Mouse (Mus musculus) limb, embryonic 10.5 days (tissue): ENCODE measurements around the gene Aff3. TPM values are rescaled to one million over a fixed set of nuclear protein-coding genes. Genes with fewer than 3 reads are reported as not detected.

Experiments
- DNase-seq: peaks from one replicate; pipeline ENCODE4 v3.0.0-alpha.2; 2017; ENCODE audit warnings: low spot score
- H3K27ac ChIP-seq: fragments of 300-500 bp; sonication (generic); 2 replicates; pipeline ENCODE4 v1.5.1; 2016; ENCODE audit warnings: mild to moderate bottlenecking
- H3K27me3 ChIP-seq: fragments of 300-500 bp; sonication (generic); 2 replicates; pipeline ENCODE4 v1.6.1; 2016; ENCODE audit warnings: low read depth, mild to moderate bottlenecking; ENCODE audit not compliant: poor library complexity, severe bottlenecking
- H3K36me3 ChIP-seq: fragments of 300-500 bp; sonication (generic); 2 replicates; pipeline ENCODE4 v1.6.1; 2016; ENCODE audit warnings: mild to moderate bottlenecking, moderate library complexity
- H3K4me1 ChIP-seq: fragments of 300-500 bp; sonication (generic); 2 replicates; pipeline ENCODE4 v1.6.1; 2016
- H3K4me3 ChIP-seq: fragments of 300-500 bp; sonication (generic); 2 replicates; pipeline ENCODE4 v1.5.1; 2016; ENCODE audit warnings: mild to moderate bottlenecking, moderate library complexity
- H3K9me3 ChIP-seq: fragments of 300-500 bp; sonication (generic); replicated peaks from 2 replicates; pipeline ENCODE4 v1.6.1; 2016; ENCODE audit warnings: mild to moderate bottlenecking
- whole genome bisulfite sequencing: fragments of 180-500 bp; shearing (Covaris S2); methylation state at CpG from one replicate; pipeline ENCODE4 v1.1.7; 2016; 5-methylcytosine and 5-hydroxymethylcytosine counted together
- polyA plus RNA-seq: library from polyadenylated mRNA; unstranded; fragments of >200 nt; fragmentation: Nextera tagmentation; extraction: Ambion mirVana; gene quantifications from 2 replicates; pipeline ENCODE4 v1.2.1, GENCODE M21; 2016

Gene Aff3
- polyA plus RNA-seq, 1 experiment from 2014 or later = 38.8 TPM

GRCm38 (mm10) chr1:38320126-38320970 lies 344.4 kb downstream of the Aff3 start:
- H3K27ac ChIP-seq = no peak overlapping the region
- WGBS = 87% methylated on average over 16 of the region's 16 CpGs
- no peak for DNase-seq
- H3K9me3 ChIP-seq = no peaks in the 10 kb centered on the region
- H3K4me1 ChIP-seq = no peaks in the 10 kb centered on the region
- H3K36me3 ChIP-seq = peaks cover 48% of the 10 kb centered on the region
- no peak overlapping the region for H3K4me3 ChIP-seq
- H3K27me3 ChIP-seq = no peaks in the 10 kb centered on the region

- 90% methylated on average over 2 of the region's 2 CpGs for WGBS
- Histone ChIP-seq H3K27me3 (no peaks in the 10 kb centered on the region), H3K4me3 (no peak overlapping the region), H3K27ac (no peak overlapping the region), H3K36me3 (peaks cover 54% of the 10 kb centered on the region), H3K4me1 (no peaks in the 10 kb centered on the region), H3K9me3 (no peaks in the 10 kb centered on the region)
- DNase-seq = no peak
Measured at GRCm38 (mm10) chr1:38318614-38319013, 346.1 kb downstream of the Aff3 start.

- no peak overlapping the region for H3K27ac ChIP-seq
- 82% methylated on average over 4 of the region's 4 CpGs for WGBS
- no peaks in the 10 kb centered on the region for H3K27me3 ChIP-seq
- H3K4me1 ChIP-seq = no peaks in the 10 kb centered on the region
- H3K9me3 ChIP-seq = no peaks in the 10 kb centered on the region
- no peak overlapping the region for H3K4me3 ChIP-seq
- no peak for DNase-seq
- H3K36me3 ChIP-seq = peaks cover 56% of the 10 kb centered on the region
Measured at GRCm38 (mm10) chr1:38315992-38316391, 348.8 kb downstream of the Aff3 start.

GRCm38 (mm10) chr1:38310496-38310895 lies 354.3 kb downstream of the Aff3 start:
- 92% methylated on average over 8 of the region's 8 CpGs for WGBS
- Histone ChIP-seq H3K36me3 (peaks cover 40% of the 10 kb centered on the region), H3K4me1 (peaks cover 22% of the 10 kb centered on the region), H3K9me3 (no peaks in the 10 kb centered on the region), H3K27ac (no peak overlapping the region), H3K27me3 (no peaks in the 10 kb centered on the region), H3K4me3 (no peak overlapping the region)
- DNase-seq = no peak

- Histone ChIP-seq H3K27ac (no peak overlapping the region), H3K4me1 (peaks cover 22% of the 10 kb centered on the region), H3K36me3 (peaks cover 39% of the 10 kb centered on the region), H3K9me3 (no peaks in the 10 kb centered on the region), H3K4me3 (no peak overlapping the region), H3K27me3 (no peaks in the 10 kb centered on the region)
- no peak for DNase-seq
- 95% methylated on average over 4 of the region's 4 CpGs for WGBS
Measured at GRCm38 (mm10) chr1:38310076-38310475, 354.7 kb downstream of the Aff3 start.

- Histone ChIP-seq H3K4me1 (peaks cover 22% of the 10 kb centered on the region), H3K27me3 (no peaks in the 10 kb centered on the region), H3K4me3 (no peak overlapping the region), H3K27ac (no peak overlapping the region), H3K9me3 (no peaks in the 10 kb centered on the region), H3K36me3 (peaks cover 39% of the 10 kb centered on the region)
- no peak for DNase-seq
- 93% methylated on average over 8 of the region's 8 CpGs for WGBS
Measured at GRCm38 (mm10) chr1:38309341-38309740, 355.4 kb downstream of the Aff3 start.

- WGBS = 35% methylated on average over 3 of the region's 3 CpGs
- H3K36me3 ChIP-seq = peaks cover 41% of the 10 kb centered on the region
- DNase-seq = no peak
- no peak overlapping the region for H3K27ac ChIP-seq
- H3K9me3 ChIP-seq = no peaks in the 10 kb centered on the region
- H3K4me3 ChIP-seq = no peak overlapping the region
- peaks cover 22% of the 10 kb centered on the region for H3K4me1 ChIP-seq
- H3K27me3 ChIP-seq = no peaks in the 10 kb centered on the region
Measured at GRCm38 (mm10) chr1:38308705-38308996, 356.1 kb downstream of the Aff3 start.

GRCm38 (mm10) chr1:38307821-38308704 lies 356.7 kb downstream of the Aff3 start:
- Histone ChIP-seq H3K36me3 (peaks cover 46% of the 10 kb centered on the region), H3K4me1 (peaks cover 22% of the 10 kb centered on the region), H3K4me3 (no peak overlapping the region), H3K9me3 (no peaks in the 10 kb centered on the region), H3K27ac (no peak overlapping the region), H3K27me3 (no peaks in the 10 kb centered on the region)
- no peak for DNase-seq
- WGBS = 91% methylated on average over 7 of the region's 7 CpGs

GRCm38 (mm10) chr1:38307234-38307633 lies 357.5 kb downstream of the Aff3 start:
- Histone ChIP-seq H3K27ac (no peak overlapping the region), H3K27me3 (no peaks in the 10 kb centered on the region), H3K36me3 (peaks cover 46% of the 10 kb centered on the region), H3K4me3 (no peak overlapping the region), H3K4me1 (peaks cover 22% of the 10 kb centered on the region), H3K9me3 (no peaks in the 10 kb centered on the region)
- DNase-seq = no peak
- WGBS = 92% methylated on average over 11 of the region's 11 CpGs

- no peak for DNase-seq
- Histone ChIP-seq H3K27ac (no peak overlapping the region), H3K36me3 (peaks cover 40% of the 10 kb centered on the region), H3K4me1 (peaks cover 22% of the 10 kb centered on the region), H3K27me3 (no peaks in the 10 kb centered on the region), H3K9me3 (no peaks in the 10 kb centered on the region), H3K4me3 (no peak overlapping the region)
- WGBS = 91% methylated on average over 7 of the region's 7 CpGs
Measured at GRCm38 (mm10) chr1:38306146-38306545, 358.6 kb downstream of the Aff3 start.

- no peak overlapping the region for H3K27ac ChIP-seq
- 86% methylated on average over 11 of the region's 11 CpGs for WGBS
Measured at GRCm38 (mm10) chr1:38304376-38304775, 360.4 kb downstream of the Aff3 start.

GRCm38 (mm10) chr1:38298291-38298690 lies 366.5 kb downstream of the Aff3 start:
- H3K9me3 ChIP-seq = no peaks in the 10 kb centered on the region
- H3K36me3 ChIP-seq = peaks cover 14% of the 10 kb centered on the region
- 81% methylated on average over 3 of the region's 3 CpGs for WGBS
- H3K27me3 ChIP-seq = no peaks in the 10 kb centered on the region
- H3K4me3 ChIP-seq = no peak overlapping the region
- H3K27ac ChIP-seq = no peak overlapping the region
- DNase-seq = no peak
- no peaks in the 10 kb centered on the region for H3K4me1 ChIP-seq

More at GRCm38 (mm10) chr1:38304376-38304775, 360.4 kb downstream of the Aff3 start:
- Histone ChIP-seq H3K27me3 (no peaks in the 10 kb centered on the region), H3K9me3 (no peaks in the 10 kb centered on the region), H3K4me1 (peaks cover 16% of the 10 kb centered on the region), H3K36me3 (peaks cover 33% of the 10 kb centered on the region), H3K4me3 (no peak overlapping the region)
- no peak for DNase-seq

GRCm38 (mm10) chr1:38294906-38295305 lies 369.8 kb downstream of the Aff3 start:
- Histone ChIP-seq H3K27me3 (no peaks in the 10 kb centered on the region), H3K4me3 (no peak overlapping the region), H3K4me1 (no peaks in the 10 kb centered on the region), H3K36me3 (peaks cover 16% of the 10 kb centered on the region), H3K27ac (no peak overlapping the region), H3K9me3 (no peaks in the 10 kb centered on the region)
- no peak for DNase-seq
- 94% methylated on average over 6 of the region's 6 CpGs for WGBS
